Mouse (Mus musculus) C2C12 (cell line): Measurements from ENCODE around the gene Psma5.

Experiments
- CTCF ChIP-seq: IDR thresholded peaks from one replicate; pipeline ENCODE4 v1.5.1; 2011; ENCODE audit not compliant: control insufficient read depth, insufficient read depth, insufficient read length
- FOSL1 ChIP-seq: IDR thresholded peaks from one replicate; pipeline ENCODE4 v1.8.0; 2011; ENCODE audit warnings: mild to moderate bottlenecking, low read length; ENCODE audit not compliant: poor library complexity, insufficient read depth, severe bottlenecking
- MAX ChIP-seq: IDR thresholded peaks from one replicate; pipeline ENCODE4 v1.6.1; 2011; ENCODE audit warnings: mild to moderate bottlenecking, control low read depth
- MYOG ChIP-seq: IDR thresholded peaks from one replicate; pipeline ENCODE4 v1.6.1; 2011; ENCODE audit not compliant: control insufficient read depth, insufficient read length; ENCODE audit errors: extremely low read depth
- USF1 ChIP-seq: IDR thresholded peaks from one replicate; pipeline ENCODE4 v1.6.1; 2011; ENCODE audit warnings: low read depth, mild to moderate bottlenecking, control low read depth, moderate library complexity

DNA sequence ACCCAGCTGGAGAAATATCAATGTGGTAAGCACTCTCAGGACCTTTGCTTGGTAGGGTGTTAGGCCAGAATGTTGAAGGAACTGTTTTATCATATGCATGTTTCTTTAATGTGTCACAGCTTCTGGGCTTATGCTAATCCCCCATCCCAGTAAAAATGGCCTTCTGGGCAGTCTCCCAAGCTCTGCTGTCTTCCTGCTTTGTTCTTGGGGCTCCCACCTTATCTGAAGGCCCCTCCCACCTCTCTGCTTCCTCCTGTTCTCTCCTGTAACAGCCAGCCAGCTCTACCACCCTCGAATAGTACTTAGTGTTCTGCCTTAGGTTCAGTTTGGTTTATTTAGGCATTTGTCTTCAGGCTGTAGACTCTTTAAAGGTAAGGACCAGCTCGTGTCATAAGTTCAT lies 37.7 kb downstream of the Psma5 start:
- TF ChIP-seq MAX (no peak), USF1 (no peak), CTCF (no peak), FOSL1 (no peak), MYOG (no peak)
